In the genomic region with DNA sequence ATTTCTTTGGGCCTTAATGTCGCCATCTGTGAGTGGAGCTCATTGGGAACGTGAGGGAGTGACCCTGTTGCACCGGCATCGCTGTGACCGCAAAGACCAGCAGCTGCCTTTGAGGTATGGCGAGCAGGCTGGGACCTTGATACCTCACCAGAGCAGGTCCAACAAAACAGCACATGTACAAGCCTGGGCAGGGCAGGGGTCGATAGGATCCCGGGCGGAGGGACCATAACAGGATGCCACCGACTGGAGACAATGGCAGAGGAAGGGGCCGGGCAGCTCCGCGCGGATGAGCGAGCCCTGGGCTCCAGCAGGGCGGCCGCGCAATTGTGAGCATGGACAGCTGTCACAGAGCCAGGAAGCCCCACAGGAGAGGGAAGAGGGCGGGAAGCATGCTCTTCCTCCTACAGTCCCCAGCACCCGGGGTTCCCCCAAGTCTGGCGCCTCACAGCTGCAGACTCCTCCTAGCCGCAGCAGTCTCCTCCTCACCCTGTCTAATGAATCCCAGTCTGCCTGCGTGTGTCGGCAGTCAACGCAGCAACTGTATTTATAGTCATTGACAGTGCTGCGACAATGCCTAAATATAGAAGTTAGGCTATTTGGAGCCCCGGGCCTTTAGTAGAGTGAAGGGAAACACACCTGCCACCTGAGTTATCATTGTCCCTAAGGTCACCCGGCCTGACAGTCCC, we compare ENCODE assay signal across 8 mouse cellular contexts. TPM values are rescaled to one million over a fixed set of nuclear protein-coding genes. Genes with fewer than 3 reads are reported as not detected.
DNase-seq lines count a peak whose midpoint lies in the region; ATAC-seq and TF ChIP-seq lines count a peak whose summit lies in the region.

No protein-coding gene starts in this region.

- WGBS in intestine, embryonic 15.5 days, result 2% methylated on average over 28 of the region's 28 CpGs
- 5% methylated on average over 28 of the region's 28 CpGs for WGBS in liver, adult 2 months
- WGBS in midbrain, embryonic 15.5 days, result 2% methylated on average over 28 of the region's 28 CpGs
- WGBS in stomach, embryonic 14.5 days, result 3% methylated on average over 28 of the region's 28 CpGs

- H3K27ac ChIP-seq in intestine, embryonic 15.5 days, result peak overlapping the region; percentile 73
- peak overlapping the region; percentile 69 for H3K27ac ChIP-seq in liver, adult 2 months (replicated peaks; ENCODE audit: insufficient read depth, low read depth, low read length)
- 0 out of 2 replicates have a peak overlapping the region, but pooled peaks have one; percentile 29 for H3K27ac ChIP-seq in midbrain, embryonic 15.5 days
- H3K27ac ChIP-seq in stomach, embryonic 14.5 days (ENCODE audit: low read length), result peak overlapping the region; percentile 77

- peaks cover 6% of the 10 kb centered on the region; the same call in 1 of the 2 replicates for H3K4me1 ChIP-seq in intestine, embryonic 15.5 days (replicated peaks)
- no peaks in the 10 kb centered on the region for H3K4me1 ChIP-seq in liver, adult 2 months (ENCODE audit: control insufficient read depth, insufficient read depth, low read length)
- H3K4me1 ChIP-seq in midbrain, embryonic 15.5 days, result peaks cover 11% of the 10 kb centered on the region; the same call in 1 of the 2 replicates
- H3K4me1 ChIP-seq in stomach, embryonic 14.5 days (ENCODE audit: control insufficient read depth, insufficient read depth, low read length), result peaks cover 9% of the 10 kb centered on the region

- TF ChIP-seq POLR2A in liver, adult 2 months (IDR thresholded peaks at IDR 0.05; ENCODE audit: extremely low read depth, insufficient read depth, low read length), result no peak

- peak overlapping the region; percentile 75 for H3K4me2 ChIP-seq in intestine, embryonic 15.5 days (replicated peaks)
- H3K4me2 ChIP-seq in midbrain, embryonic 15.5 days, result peak overlapping the region; percentile 74
- peak overlapping the region; percentile 41 for H3K4me2 ChIP-seq in stomach, embryonic 14.5 days (replicated peaks; ENCODE audit: low read depth, low read length)

- H3K4me3 ChIP-seq in intestine, embryonic 15.5 days (replicated peaks), result peak overlapping the region; percentile 29
- peak overlapping the region; percentile 19; the same call in 1 of the 2 replicates for H3K4me3 ChIP-seq in liver, adult 2 months (ENCODE audit: insufficient read depth, low read depth, low read length)
- H3K4me3 ChIP-seq in midbrain, embryonic 15.5 days, result peak overlapping the region; percentile 38
- H3K4me3 ChIP-seq in stomach, embryonic 14.5 days (ENCODE audit: low read depth, low read length), result peak overlapping the region; percentile 10

- H3K9ac ChIP-seq in intestine, embryonic 15.5 days, result peak overlapping the region; percentile 26
- H3K9ac ChIP-seq in liver, adult 2 months (ENCODE audit: low read depth, low read length), result peak overlapping the region; percentile 30
- H3K9ac ChIP-seq in midbrain, embryonic 15.5 days, result peak overlapping the region; percentile 43
- H3K9ac ChIP-seq in stomach, embryonic 14.5 days (replicated peaks; ENCODE audit: low read depth, low read length), result no peak overlapping the region; the same call in 1 of the 2 replicates

- peak; percentile 36 to 55 for DNase-seq in cerebellum, postnatal 14 days
- no peak for DNase-seq in cerebellum, adult 11 months
- peak; percentile 61 for DNase-seq in embryo, embryonic 10.5 days (ENCODE audit: low spot score)
- DNase-seq in heart, adult 11 months, result peak; percentile 99
- peak; percentile 40 for DNase-seq in liver, adult 2 months (ENCODE audit: extremely low read depth, low read depth, low spot score)

- no peaks in the 10 kb centered on the region for H3K27me3 ChIP-seq in intestine, embryonic 15.5 days (replicated peaks)
- H3K27me3 ChIP-seq in liver, adult 2 months (ENCODE audit: control insufficient read depth, insufficient read depth, low read length), result no peaks in the 10 kb centered on the region
- H3K27me3 ChIP-seq in midbrain, embryonic 15.5 days (replicated peaks), result peaks cover 6% of the 10 kb centered on the region
- H3K27me3 ChIP-seq in stomach, embryonic 14.5 days (ENCODE audit: control insufficient read depth, insufficient read depth, low read length), result no peaks in the 10 kb centered on the region

- no peaks in the 10 kb centered on the region for H3K79me2 ChIP-seq in liver, adult 2 months (ENCODE audit: control insufficient read depth, insufficient read depth, low read length)

- H3K36me3 ChIP-seq in intestine, embryonic 15.5 days, result no peaks in the 10 kb centered on the region
- H3K36me3 ChIP-seq in liver, adult 2 months (ENCODE audit: control insufficient read depth, insufficient read depth, low read length), result no peaks in the 10 kb centered on the region
- H3K36me3 ChIP-seq in midbrain, embryonic 15.5 days (replicated peaks), result no peaks in the 10 kb centered on the region
- H3K36me3 ChIP-seq in stomach, embryonic 14.5 days (ENCODE audit: control insufficient read depth, insufficient read depth, low read length), result no peaks in the 10 kb centered on the region

- no peak for TF ChIP-seq CTCF in liver, adult 2 months (IDR thresholded peaks at IDR 0.05; ENCODE audit: low read depth, low read length)

- peak; percentile 81 for ATAC-seq in intestine, embryonic 15.5 days
- ATAC-seq in midbrain, embryonic 15.5 days (replicated peaks), result peak; percentile 74
- peak; percentile 76; the same call in 1 of the 2 replicates for ATAC-seq in stomach, embryonic 14.5 days (ENCODE audit: insufficient number of reproducible peaks, insufficient read depth, low FRiP score, low read depth)

- no peaks in the 10 kb centered on the region for H3K9me3 ChIP-seq in intestine, embryonic 15.5 days
- H3K9me3 ChIP-seq in midbrain, embryonic 15.5 days, result no peaks in the 10 kb centered on the region
- no peaks in the 10 kb centered on the region for H3K9me3 ChIP-seq in stomach, embryonic 14.5 days (ENCODE audit: control insufficient read depth, low read depth, low read length)

RNA-seq across cellular contexts. Expression of gene Adgre5, which starts 6.7 kb away (rescaled TPM):
- polyA plus RNA-seq in intestine, embryonic 15.5 days (2015; fragmentation: Nextera tagmentation; extraction: Ambion mirVana), result 32.3 and 35.4 TPM in 2 replicates
- 20.8 and 21.2 TPM in 2 replicates for total RNA-seq in liver, adult 2 months (2014; rRNA removed)
- 9.7 and 17.9 TPM in 2 replicates for polyA plus RNA-seq in liver, adult 2 months (2012; rRNA removed)
- polyA plus RNA-seq in midbrain, embryonic 15.5 days (2015; fragmentation: Nextera tagmentation; extraction: Ambion mirVana), result 10.4 and 12.3 TPM in 2 replicates
- polyA plus RNA-seq in stomach, embryonic 14.5 days (2014; fragmentation: Nextera tagmentation; extraction: Ambion mirVana), result 39.2 and 40.7 TPM in 2 replicates

RNA-seq across cellular contexts. Expression of gene Ddx39, which starts 32.8 kb away (rescaled TPM):
- 215 and 226 TPM in 2 replicates for polyA plus RNA-seq in intestine, embryonic 15.5 days (2015; fragmentation: Nextera tagmentation; extraction: Ambion mirVana)
- total RNA-seq in liver, adult 2 months (2014; rRNA removed), result 13.5 and 19.2 TPM in 2 replicates
- polyA plus RNA-seq in liver, adult 2 months (2012; rRNA removed), result 14.3 and 17.2 TPM in 2 replicates
- polyA plus RNA-seq in midbrain, embryonic 15.5 days (2015; fragmentation: Nextera tagmentation; extraction: Ambion mirVana), result 107 and 113 TPM in 2 replicates
- 141 and 147 TPM in 2 replicates for polyA plus RNA-seq in stomach, embryonic 14.5 days (2014; fragmentation: Nextera tagmentation; extraction: Ambion mirVana)

RNA-seq across cellular contexts. Expression of gene Pkn1, which starts 48.8 kb away (rescaled TPM):
- polyA plus RNA-seq in intestine, embryonic 15.5 days (2015; fragmentation: Nextera tagmentation; extraction: Ambion mirVana), result 34.4 and 35.2 TPM in 2 replicates
- total RNA-seq in liver, adult 2 months (2014; rRNA removed), result 17.3 and 20.1 TPM in 2 replicates
- 18.0 and 28.8 TPM in 2 replicates for polyA plus RNA-seq in liver, adult 2 months (2012; rRNA removed)
- polyA plus RNA-seq in midbrain, embryonic 15.5 days (2015; fragmentation: Nextera tagmentation; extraction: Ambion mirVana), result 31.7 and 31.9 TPM in 2 replicates
- polyA plus RNA-seq in stomach, embryonic 14.5 days (2014; fragmentation: Nextera tagmentation; extraction: Ambion mirVana), result 30.1 and 30.7 TPM in 2 replicates
